Mouse (Mus musculus) left cerebral cortex, postnatal 25 days (tissue): ENCODE measurements around the gene Olfr970. TPM values are rescaled to one million over a fixed set of nuclear protein-coding genes. Genes with fewer than 3 reads are reported as not detected.
"Not testable (repeated sequence)": the region's sequence is repeated elsewhere in the genome, so short reads cannot be mapped to it uniquely, and the experiment has no call there.

ENCODE experiments used
- DNase-seq, 2 experiments: peaks; one replicate each; pipeline ENCODE4 v3.0.0; 2022; ENCODE audit warnings: low spot score in 2 of 2, mixed read lengths in 1 of 2
- intact Hi-C: fragments of 180-260 bp; cut with DNase I; formaldehyde crosslinking; loops from one replicate; pipeline ENCODE4 v1.15.1; 2025
- total RNA-seq, 2 experiments: library from RNA; stranded (reverse); gene quantifications; 2 replicates each; pipeline ENCODE4 v1.2.3; 2021

Gene Olfr970
- total RNA-seq: not detected

- no peak for DNase-seq
- intact Hi-C loops: no loop called here
Measured at GRCm38 (mm10) chr9:39808560-39808959, at the start of gene Olfr970. TSS of gene Olfr970 (plus strand) at chr9:39808860.

- intact Hi-C loops: no loop called here
- no peak for DNase-seq
Measured at GRCm38 (mm10) chr9:39783153-39783552, 25.5 kb upstream of the Olfr970 start, which contains the start of gene Olfr968. TSS of gene Olfr968 (minus strand) at chr9:39783253.

- DNase-seq: no peak
- intact Hi-C loops: no loop called here
Measured at GRCm38 (mm10) chr9:39790558-39790957, 18.1 kb upstream of the Olfr970 start, which contains the start of gene Olfr969. TSS of gene Olfr969 (plus strand) at chr9:39790945.

- intact Hi-C loops, DNase-seq: not testable (repeated sequence)
Measured at GRCm38 (mm10) chr9:39836576-39836975, 27.9 kb downstream of the Olfr970 start, which contains the start of gene Olfr971. TSS of gene Olfr971 (plus strand) at chr9:39836876.

- no peak for DNase-seq
- intact Hi-C loops: no loop called here
Measured at GRCm38 (mm10) chr9:39866122-39866521, 57.5 kb downstream of the Olfr970 start, which contains the start of gene Olfr972. TSS of gene Olfr972 (plus strand) at chr9:39866422.

Other genes with a start within 250 kb of the Olfr970 start
- gene Olfr959, start 233.3 kb upstream of the Olfr970 start, total RNA-seq: not detected
- 1 to 10 TPM; 5.3 to 7.1 TPM for gene AW551984, start 204.5 kb upstream of the Olfr970 start, total RNA-seq
- not detected for gene Olfr148, start 198.2 kb upstream of the Olfr970 start, total RNA-seq
- not detected for gene Olfr960, start 187.5 kb upstream of the Olfr970 start, total RNA-seq
- gene Olfr961, start 163.8 kb upstream of the Olfr970 start, total RNA-seq: not detected
- gene Olfr963, start 141.7 kb upstream of the Olfr970 start, total RNA-seq: not detected
- gene Olfr149, start 101.7 kb upstream of the Olfr970 start, total RNA-seq: not detected
- not detected for gene Olfr965, start 97.5 kb upstream of the Olfr970 start, total RNA-seq
- gene Olfr150, start 77.9 kb upstream of the Olfr970 start, total RNA-seq: not detected
- not detected for gene Olfr967, start 62.6 kb upstream of the Olfr970 start, total RNA-seq
- gene Olfr968, start 25.6 kb upstream of the Olfr970 start, total RNA-seq: not detected
- gene Olfr969, start 17.9 kb upstream of the Olfr970 start, total RNA-seq: not detected
- gene Olfr971, start 28.0 kb downstream of the Olfr970 start, total RNA-seq: not detected
- not detected for gene Olfr972, start 57.6 kb downstream of the Olfr970 start, total RNA-seq
- gene Olfr229, start 98.5 kb downstream of the Olfr970 start, total RNA-seq: not detected
- not detected for gene Olfr974, start 128.6 kb downstream of the Olfr970 start, total RNA-seq
- not detected for gene Olfr975, start 143.2 kb downstream of the Olfr970 start, total RNA-seq
- gene Olfr976, start 152.3 kb downstream of the Olfr970 start, total RNA-seq: not detected
- gene Olfr978, start 183.3 kb downstream of the Olfr970 start, total RNA-seq: not detected
- not detected for gene Olfr979, start 194.6 kb downstream of the Olfr970 start, total RNA-seq
- gene Olfr980, start 200.7 kb downstream of the Olfr970 start, total RNA-seq: not detected
- not detected for gene Olfr981, start 212.6 kb downstream of the Olfr970 start, total RNA-seq